8 mouse cellular contexts compared by ENCODE assay signal in genomic region chr4:108327071-108327579, GRCm38 (mm10). TPM values are rescaled to one million over a fixed set of nuclear protein-coding genes. Genes with fewer than 3 reads are reported as not detected.
DNase-seq lines count a peak whose midpoint lies in the region; ATAC-seq lines count a peak whose summit lies in the region.

No protein-coding gene starts in this region.

- H3K36me3 ChIP-seq in forebrain, embryonic 13.5 days (ENCODE audit: poor library complexity, severe bottlenecking): peaks cover 11% of the 10 kb centered on the region
- H3K36me3 ChIP-seq in intestine, embryonic 16.5 days (ENCODE audit: control insufficient read depth, insufficient read depth, low read length): no peaks in the 10 kb centered on the region
- H3K36me3 ChIP-seq in liver, embryonic 13.5 days: peaks cover 11% of the 10 kb centered on the region
- peaks cover 5% of the 10 kb centered on the region for H3K36me3 ChIP-seq in neural tube, embryonic 12.5 days

- no peaks in the 10 kb centered on the region for H3K27me3 ChIP-seq in forebrain, embryonic 13.5 days
- no peaks in the 10 kb centered on the region for H3K27me3 ChIP-seq in intestine, embryonic 16.5 days (replicated peaks; ENCODE audit: control insufficient read depth, insufficient read depth, low read length)
- H3K27me3 ChIP-seq in liver, embryonic 13.5 days: no peaks in the 10 kb centered on the region
- no peaks in the 10 kb centered on the region for H3K27me3 ChIP-seq in neural tube, embryonic 12.5 days (replicated peaks)

- H3K4me2 ChIP-seq in forebrain, embryonic 13.5 days: peak overlapping the region; percentile 62
- H3K4me2 ChIP-seq in intestine, embryonic 16.5 days (ENCODE audit: low read depth, low read length): peak overlapping the region; percentile 54
- peak overlapping the region; percentile 84 for H3K4me2 ChIP-seq in liver, embryonic 13.5 days
- peak overlapping the region; percentile 62 for H3K4me2 ChIP-seq in neural tube, embryonic 12.5 days (replicated peaks)

- peak overlapping the region; percentile 65 for H3K4me3 ChIP-seq in forebrain, embryonic 13.5 days
- peak overlapping the region; percentile 75 for H3K4me3 ChIP-seq in intestine, embryonic 16.5 days (ENCODE audit: low read length)
- peak overlapping the region; percentile 71 for H3K4me3 ChIP-seq in liver, embryonic 13.5 days (replicated peaks)
- H3K4me3 ChIP-seq in neural tube, embryonic 12.5 days: peak overlapping the region; percentile 68; the same call in 1 of the 2 replicates

- no peaks in the 10 kb centered on the region for H3K9me3 ChIP-seq in forebrain, embryonic 13.5 days (replicated peaks)
- H3K9me3 ChIP-seq in intestine, embryonic 16.5 days (ENCODE audit: control insufficient read depth, low read length): no peaks in the 10 kb centered on the region
- H3K9me3 ChIP-seq in liver, embryonic 13.5 days (replicated peaks): no peaks in the 10 kb centered on the region
- no peaks in the 10 kb centered on the region for H3K9me3 ChIP-seq in neural tube, embryonic 12.5 days

- ATAC-seq in forebrain, embryonic 13.5 days: peak; percentile 25; the same call in 1 of the 2 replicates
- ATAC-seq in intestine, embryonic 16.5 days: no peak
- ATAC-seq in liver, embryonic 13.5 days (ENCODE audit: low read depth): no peak
- ATAC-seq in neural tube, embryonic 12.5 days (ENCODE audit: low FRiP score, low read depth): peak; percentile 38

- WGBS in forebrain, embryonic 13.5 days: 40% methylated on average over 6 of the region's 6 CpGs
- 32% methylated on average over 6 of the region's 6 CpGs for WGBS in intestine, embryonic 16.5 days
- 35% methylated on average over 6 of the region's 6 CpGs for WGBS in liver, embryonic 13.5 days (ENCODE audit: insufficient replicate concordance)
- WGBS in neural tube, embryonic 12.5 days: 42% methylated on average over 6 of the region's 6 CpGs

- H3K4me1 ChIP-seq in forebrain, embryonic 13.5 days: peaks cover 11% of the 10 kb centered on the region
- H3K4me1 ChIP-seq in intestine, embryonic 16.5 days (ENCODE audit: control insufficient read depth, insufficient read depth, low read length): peaks cover 9% of the 10 kb centered on the region; the same call in 1 of the 2 replicates
- peaks cover 34% of the 10 kb centered on the region for H3K4me1 ChIP-seq in liver, embryonic 13.5 days (replicated peaks)
- peaks cover 6% of the 10 kb centered on the region; the same call in 1 of the 2 replicates for H3K4me1 ChIP-seq in neural tube, embryonic 12.5 days

- peak overlapping the region; percentile 72 for H3K9ac ChIP-seq in forebrain, embryonic 13.5 days
- peak overlapping the region; percentile 70 for H3K9ac ChIP-seq in intestine, embryonic 16.5 days (ENCODE audit: low read depth, low read length)
- H3K9ac ChIP-seq in liver, embryonic 13.5 days: peak overlapping the region; percentile 72
- peak overlapping the region; percentile 53 for H3K9ac ChIP-seq in neural tube, embryonic 12.5 days

- H3K27ac ChIP-seq in forebrain, embryonic 13.5 days: peak overlapping the region; percentile 94
- H3K27ac ChIP-seq in intestine, embryonic 16.5 days (ENCODE audit: low read length): peak overlapping the region; percentile 89
- H3K27ac ChIP-seq in liver, embryonic 13.5 days: peak overlapping the region; percentile 76
- H3K27ac ChIP-seq in neural tube, embryonic 12.5 days: peak overlapping the region; percentile 1; the same call in 1 of the 2 replicates

- DNase-seq in left cerebral cortex, adult 11 months (ENCODE audit: low spot score): peak; percentile 68
- DNase-seq in left cerebral cortex, adult 8-10 months (ENCODE audit: low spot score in 2 of 2): no peak
- peak; percentile 86 for DNase-seq in brain, adult 2 months (ENCODE audit: low read depth, low spot score)
- no peak for DNase-seq in liver, embryonic 13.5 days
- no peak for DNase-seq in thymus, postnatal 14 days

RNA-seq across cellular contexts. Expression of gene Coa7, which starts 0.8 kb away (rescaled TPM):
- 10 to 100 TPM; 25.7 to 32.0 (median 29.2) TPM for total RNA-seq in left cerebral cortex, adult 8-10 months (2022)
- 42.3 and 47.7 TPM in 2 replicates for polyA plus RNA-seq in forebrain, embryonic 13.5 days (2015; fragmentation: Nextera tagmentation; extraction: Ambion mirVana)
- polyA plus RNA-seq in intestine, embryonic 16.5 days (2015; fragmentation: Nextera tagmentation; extraction: Ambion mirVana): 67.0 and 68.5 TPM in 2 replicates
- polyA plus RNA-seq in liver, embryonic 13.5 days (2015; fragmentation: Nextera tagmentation; extraction: Ambion mirVana): 30.8 and 32.6 TPM in 2 replicates
- polyA plus RNA-seq in neural tube, embryonic 12.5 days (2016; fragmentation: Nextera tagmentation; extraction: Ambion mirVana): 52.5 and 54.8 TPM in 2 replicates

RNA-seq across cellular contexts. Expression of gene Zyg11b, which starts 26.2 kb away (rescaled TPM):
- 100 to 1,000 TPM in 2 of 4 experiments, 10 to 100 TPM in 2; 84.5 to 105 (median 95.2) TPM for total RNA-seq in left cerebral cortex, adult 8-10 months (2022)
- 22.6 and 24.6 TPM in 2 replicates for polyA plus RNA-seq in forebrain, embryonic 13.5 days (2015; fragmentation: Nextera tagmentation; extraction: Ambion mirVana)
- 5.7 and 5.9 TPM in 2 replicates for polyA plus RNA-seq in intestine, embryonic 16.5 days (2015; fragmentation: Nextera tagmentation; extraction: Ambion mirVana)
- 2.1 and 2.7 TPM in 2 replicates for polyA plus RNA-seq in liver, embryonic 13.5 days (2015; fragmentation: Nextera tagmentation; extraction: Ambion mirVana)
- polyA plus RNA-seq in neural tube, embryonic 12.5 days (2016; fragmentation: Nextera tagmentation; extraction: Ambion mirVana): 28.3 and 29.5 TPM in 2 replicates

RNA-seq across cellular contexts. Expression of gene Shisal2a, which starts 56.0 kb away (rescaled TPM):
- not detected for total RNA-seq in left cerebral cortex, adult 8-10 months (2022)
- 1.4 and 2.6 TPM in 2 replicates for polyA plus RNA-seq in forebrain, embryonic 13.5 days (2015; fragmentation: Nextera tagmentation; extraction: Ambion mirVana)
- polyA plus RNA-seq in intestine, embryonic 16.5 days (2015; fragmentation: Nextera tagmentation; extraction: Ambion mirVana): 0.72 and 0.99 TPM in 2 replicates
- polyA plus RNA-seq in liver, embryonic 13.5 days (2015; fragmentation: Nextera tagmentation; extraction: Ambion mirVana): 0.20 and 0.53 TPM in 2 replicates
- 3.2 and 3.5 TPM in 2 replicates for polyA plus RNA-seq in neural tube, embryonic 12.5 days (2016; fragmentation: Nextera tagmentation; extraction: Ambion mirVana)

Comparison
In these comparisons a context has a peak if more than half of its experiments do, and no peak if none do; other contexts are left out.
1. DNase-seq: peak in left cerebral cortex, adult 11 months (single experiment) and brain, adult 2 months (single experiment); none in left cerebral cortex, adult 8-10 months (0 of 2), liver, embryonic 13.5 days (single experiment) and thymus, postnatal 14 days (single experiment).
2. ATAC-seq: peak in forebrain, embryonic 13.5 days (single experiment) and neural tube, embryonic 12.5 days (single experiment); none in intestine, embryonic 16.5 days (single experiment) and liver, embryonic 13.5 days (single experiment).
3. H3K27ac ChIP-seq: peak in every context shown above with its lines; median percentile 94 in forebrain, embryonic 13.5 days; 89 in intestine, embryonic 16.5 days; 76 in liver, embryonic 13.5 days; 1 in neural tube, embryonic 12.5 days.
4. Peak in every context shown above with its lines, with median percentiles within 50 percentile points of each other: H3K4me2 ChIP-seq, H3K4me3 ChIP-seq and H3K9ac ChIP-seq.